Mouse (Mus musculus) adipocyte (in vitro differentiated cells): ENCODE measurements around the gene Xpo5.

Experiments used
- DNase-seq: peaks from one replicate; pipeline ENCODE4 v3.0.0-alpha.2; 2016; ENCODE audit warnings: low spot score

Xpo5 gene

DNA sequence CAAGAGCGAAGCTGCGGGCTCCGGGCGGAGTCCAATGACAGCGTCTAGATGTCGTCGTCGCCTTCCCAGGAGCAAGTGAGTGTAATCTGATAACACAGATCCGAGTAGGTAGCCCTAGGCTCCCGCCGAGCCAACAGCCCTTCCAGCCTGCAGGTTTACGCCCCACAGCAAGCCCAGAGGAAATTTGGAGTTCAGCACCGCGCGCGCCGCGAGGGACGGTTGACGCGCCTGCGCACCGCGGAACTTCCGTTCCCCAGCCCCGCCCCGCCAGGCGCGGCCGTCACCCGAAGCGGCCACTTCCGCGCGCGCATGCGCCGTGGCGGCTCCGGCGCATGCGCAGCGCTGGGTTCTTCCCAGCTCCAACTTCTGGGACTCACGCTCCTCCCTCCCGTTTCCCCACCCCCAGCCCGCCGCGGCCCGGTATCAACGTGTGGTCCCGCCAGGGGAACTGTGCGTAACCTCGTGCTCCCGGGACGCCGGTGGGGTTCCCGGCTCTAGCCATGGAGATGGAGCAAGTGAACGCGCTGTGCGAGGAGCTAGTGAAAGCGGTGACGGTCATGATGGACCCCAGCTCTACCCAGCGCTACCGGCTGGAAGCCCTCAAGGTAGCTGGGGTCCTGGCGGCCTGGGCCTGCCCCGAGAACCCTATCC lies at the start of gene Xpo5, which contains the start of gene Polh:
Xpo5 (plus strand) TSS at position 362 of the 651 bp plus-strand sequence.
Polh (minus strand) TSS at position 225 of the 651 bp plus-strand sequence.
- DNase-seq, result peak; percentile 94

DNA sequence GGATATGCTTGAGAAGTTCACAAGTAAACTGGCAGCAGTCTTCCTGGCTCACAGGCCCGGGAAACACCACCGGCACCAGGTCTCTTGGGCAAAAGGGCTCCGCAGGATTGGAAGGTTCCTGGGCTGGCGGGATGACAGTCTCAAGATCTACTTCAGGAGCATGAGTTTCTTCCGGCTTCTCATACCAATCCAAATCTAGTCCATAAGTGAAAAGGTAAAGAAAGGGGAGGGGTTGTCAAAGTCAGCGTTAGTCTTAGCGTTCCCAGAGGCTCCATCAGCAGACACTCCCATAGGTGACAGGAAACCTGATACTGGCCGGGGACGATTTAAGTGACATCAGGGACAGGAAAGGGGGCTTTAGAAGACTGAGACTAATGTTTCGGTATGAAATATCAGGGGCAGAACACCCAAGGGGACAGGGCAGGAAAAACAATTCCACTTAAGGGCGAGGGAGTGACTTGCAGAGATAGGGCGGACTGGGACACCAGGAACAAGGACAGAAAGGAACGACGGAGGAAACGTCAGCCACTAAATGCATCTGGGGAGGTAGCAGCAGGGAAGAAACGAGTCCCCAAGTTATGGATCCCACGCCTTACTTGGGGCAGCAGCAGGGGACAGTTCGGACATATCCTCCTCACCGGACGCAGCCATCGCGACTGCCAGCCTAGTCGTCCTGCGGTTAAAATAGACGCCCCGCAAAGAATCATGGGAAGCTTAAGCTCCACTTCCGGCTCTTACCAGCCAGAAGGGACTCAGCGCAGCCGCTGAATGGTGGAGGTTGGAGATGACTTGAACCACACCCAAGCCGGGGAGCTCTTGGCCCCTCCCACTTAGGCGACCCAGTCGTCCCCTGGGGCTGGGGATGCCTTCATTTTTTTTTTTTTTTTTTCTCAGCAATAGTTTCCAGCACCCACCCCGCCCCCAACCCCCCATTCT lies 49.5 kb upstream of the Xpo5 start, which contains the start of gene Mad2l1bp:
Mad2l1bp (minus strand) TSS at position 707 of the 936 bp plus-strand sequence.
- peak; percentile 90 for DNase-seq

DNA sequence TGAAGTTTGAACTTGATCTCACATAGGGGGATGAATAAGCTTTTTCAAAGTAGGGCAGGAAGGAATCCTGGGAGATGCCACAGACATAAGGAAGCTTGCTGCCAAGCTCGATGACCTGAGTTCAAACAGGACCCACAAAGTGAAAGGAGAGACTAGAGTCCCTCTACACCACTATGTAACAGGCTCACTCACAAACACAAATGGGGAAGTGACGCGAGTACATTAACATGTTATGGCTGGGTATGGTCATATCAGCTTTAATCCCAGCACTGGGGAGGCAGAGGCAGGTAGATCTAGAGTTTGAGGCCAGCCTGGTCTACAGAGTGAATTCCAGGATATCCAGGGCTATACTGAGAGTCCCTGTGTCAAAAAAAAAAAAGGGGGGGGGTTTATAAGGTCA lies 48.2 kb upstream of the Xpo5 start:
- no peak for DNase-seq

DNA sequence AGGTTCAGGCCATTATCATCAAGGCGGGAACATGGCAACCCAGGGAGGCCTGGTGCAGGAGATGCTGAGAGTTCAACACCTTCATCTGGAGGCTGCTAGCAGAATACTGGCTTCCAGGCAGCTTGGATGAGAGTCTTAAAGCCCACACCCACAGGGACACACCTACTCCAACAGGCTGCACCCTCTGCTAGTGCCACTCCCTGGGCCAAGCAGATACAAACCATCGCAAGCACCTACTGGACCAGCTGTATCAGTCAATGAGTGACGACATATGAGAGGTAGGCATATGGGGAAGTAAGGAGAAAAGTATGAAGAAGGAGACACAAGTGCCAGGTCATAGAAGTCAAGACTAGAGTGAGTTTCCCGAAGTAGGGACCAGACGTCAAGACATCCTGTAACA lies 45.9 kb upstream of the Xpo5 start:
- no peak for DNase-seq

DNA sequence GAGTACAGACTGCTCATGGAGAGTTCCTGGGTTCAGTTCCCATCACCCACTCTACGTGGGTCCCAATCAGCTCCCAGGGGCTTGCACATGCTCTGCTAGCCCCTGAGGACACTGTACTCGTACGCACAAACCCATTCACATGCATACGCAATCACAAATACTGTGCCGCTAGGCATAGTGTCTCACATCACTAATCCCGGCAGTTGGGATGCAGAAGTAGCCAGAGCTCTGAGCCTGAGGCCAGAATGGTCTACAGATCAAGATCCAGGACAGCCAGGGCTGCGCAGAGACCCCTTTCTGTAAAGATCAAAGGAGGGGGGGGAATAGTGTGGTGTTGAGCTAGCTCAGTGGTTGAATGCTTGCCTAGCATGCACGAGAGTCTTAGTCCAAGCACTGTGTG lies 45.5 kb upstream of the Xpo5 start:
- no peak for DNase-seq

DNA sequence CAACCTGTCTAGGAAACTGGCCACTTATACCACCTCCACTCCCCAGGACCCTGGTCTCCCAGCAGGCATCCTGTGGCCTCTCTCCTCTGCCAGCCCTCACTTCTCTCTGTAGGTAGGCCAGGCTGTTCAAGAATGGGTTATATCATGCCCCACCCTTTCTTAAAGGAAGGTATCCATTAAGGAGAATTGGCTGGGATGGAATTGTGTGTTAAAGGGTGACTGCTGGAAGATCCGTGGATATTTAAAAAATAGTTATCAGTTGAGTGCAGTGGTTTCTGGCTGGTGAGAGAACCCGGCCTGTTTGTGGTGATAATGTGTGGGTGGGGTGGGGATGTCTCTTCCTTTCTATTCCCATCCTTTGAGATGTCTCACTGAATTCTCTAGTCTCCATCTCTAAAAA lies 43.3 kb upstream of the Xpo5 start:
- no peak for DNase-seq

DNA sequence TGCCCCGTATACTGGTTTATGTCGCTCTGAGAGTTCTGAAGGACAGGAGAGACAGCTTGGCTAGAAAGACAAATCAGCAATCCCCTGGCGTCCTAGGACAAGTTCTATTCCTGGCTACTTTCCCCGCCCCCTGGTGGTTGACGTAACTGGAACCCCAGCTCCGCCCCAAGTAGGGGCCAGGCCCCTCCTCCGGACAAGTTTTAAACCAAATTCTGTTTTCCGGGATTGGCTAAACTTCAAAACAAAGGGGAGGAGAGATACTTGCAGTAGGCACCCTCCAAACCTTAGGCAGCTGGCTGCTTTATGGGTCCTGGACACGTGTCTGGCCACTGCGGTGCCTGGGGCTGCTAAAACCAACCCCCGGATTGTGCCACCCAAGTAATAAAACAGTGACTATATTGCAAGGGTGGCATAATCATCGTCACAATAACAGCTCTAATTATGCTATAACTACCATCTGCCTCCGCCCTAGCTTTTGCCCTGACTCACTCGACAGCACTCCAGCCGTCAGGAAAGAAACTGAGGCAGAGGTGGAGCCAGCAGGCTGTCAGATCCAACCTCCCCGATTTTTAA lies 42.4 kb upstream of the Xpo5 start:
- peak; percentile 98 for DNase-seq

DNA sequence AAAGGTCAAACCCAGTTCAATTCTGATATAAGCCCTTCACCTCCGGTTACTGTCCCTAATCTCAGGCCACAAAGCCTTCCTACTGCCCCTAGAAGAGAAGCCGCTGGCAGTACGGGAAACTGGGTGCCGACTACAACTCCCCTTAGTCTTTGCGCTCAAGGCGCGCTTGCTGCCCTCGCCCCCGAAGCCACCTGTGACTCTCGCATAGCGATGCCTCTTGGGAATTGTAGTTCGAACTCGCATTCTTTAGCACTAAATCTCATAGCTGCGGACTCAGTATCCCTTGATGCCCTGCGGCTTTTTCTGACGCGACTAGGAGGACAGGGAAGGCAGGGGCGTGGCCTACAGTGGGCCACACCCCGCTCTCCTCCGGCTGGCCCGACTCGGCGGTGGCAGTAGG lies 41.9 kb upstream of the Xpo5 start, which contains the start of gene Gtpbp2:
Gtpbp2 (plus strand) TSS at position 347 of the 400 bp plus-strand sequence.
- peak; percentile 99 for DNase-seq

DNA sequence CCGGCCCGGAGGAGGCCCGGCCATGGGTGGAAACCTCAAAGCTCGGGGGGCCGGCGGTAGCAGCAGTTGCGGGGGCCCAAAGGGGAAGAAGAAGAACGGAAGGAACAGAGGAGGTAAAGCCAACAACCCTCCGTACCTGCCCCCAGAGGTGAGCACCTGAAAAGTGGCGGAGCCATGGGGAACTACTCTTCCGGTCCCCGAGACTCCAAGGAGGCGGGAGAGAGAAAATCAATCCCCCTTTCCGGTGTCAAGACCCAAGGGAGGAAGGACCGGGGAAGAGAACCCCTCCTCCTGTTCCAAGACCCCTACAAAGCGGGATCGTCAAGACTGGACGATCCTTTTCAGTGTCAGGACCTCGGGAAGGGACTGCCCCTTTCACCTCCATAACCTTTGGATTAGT lies 41.4 kb upstream of the Xpo5 start:
- DNase-seq, result peak; percentile 41

DNA sequence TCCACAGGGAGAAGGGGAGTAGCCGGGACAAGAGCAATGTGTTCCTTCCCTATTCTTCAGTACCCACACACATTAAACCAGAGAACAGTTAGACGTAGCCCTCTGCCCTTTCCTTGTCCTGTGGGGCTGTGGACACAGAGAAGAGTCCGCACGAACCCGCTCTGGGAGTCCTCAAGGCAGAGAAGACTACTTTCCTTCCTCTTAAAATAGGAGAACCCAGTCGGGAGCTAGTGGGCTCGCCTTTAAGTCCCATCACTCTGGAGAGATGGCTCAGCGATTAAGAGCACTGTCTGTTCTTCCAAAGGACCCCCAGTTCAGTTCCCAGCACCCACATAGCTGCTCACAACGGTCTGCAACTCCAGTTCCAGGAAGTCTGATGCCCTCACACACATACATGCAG lies 40.9 kb upstream of the Xpo5 start:
- DNase-seq, result no peak

DNA sequence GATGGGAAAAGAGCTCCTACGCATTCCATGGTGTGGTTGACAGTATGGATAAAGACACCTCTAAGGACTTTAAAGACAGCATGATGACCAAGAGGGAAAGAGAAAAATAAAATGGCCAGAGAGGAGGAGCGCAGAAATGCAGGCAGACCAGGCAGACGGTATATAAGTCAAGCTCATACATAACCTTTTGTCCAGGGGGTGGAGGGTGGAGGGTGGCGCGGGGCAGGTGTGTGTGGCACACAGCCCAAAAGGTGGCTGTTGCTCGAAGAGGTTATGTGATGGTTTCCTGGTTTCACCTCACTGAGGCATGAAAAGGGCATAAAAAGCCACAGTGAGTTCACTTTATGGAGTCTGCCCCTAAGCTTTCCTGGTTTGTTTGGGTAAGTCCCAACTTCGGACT lies 40.0 kb upstream of the Xpo5 start:
- DNase-seq, result no peak

DNA sequence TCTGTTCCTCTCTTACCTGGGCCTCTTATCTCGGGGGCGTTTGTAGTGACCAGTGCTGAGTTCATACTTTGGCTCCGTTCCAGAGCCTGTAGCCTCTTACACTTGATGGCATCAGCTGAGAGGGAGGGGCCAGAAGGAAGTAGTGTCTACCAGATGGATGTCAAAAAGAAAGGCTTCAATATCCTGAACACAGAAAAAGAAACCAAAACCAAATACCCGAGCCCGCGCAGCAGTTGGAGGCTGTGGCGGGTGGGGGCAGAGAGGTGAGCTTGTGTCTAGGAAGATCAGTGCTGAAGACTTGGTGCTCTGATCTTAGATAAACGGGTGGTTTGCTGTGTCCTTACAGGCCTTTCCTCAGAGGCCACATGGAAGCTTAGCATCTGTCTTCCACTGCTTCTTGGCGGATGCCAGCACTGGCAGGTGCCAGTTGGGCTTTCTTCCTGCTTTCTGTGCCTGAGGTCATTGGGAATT lies 39.6 kb upstream of the Xpo5 start:
- DNase-seq, result no peak

DNA sequence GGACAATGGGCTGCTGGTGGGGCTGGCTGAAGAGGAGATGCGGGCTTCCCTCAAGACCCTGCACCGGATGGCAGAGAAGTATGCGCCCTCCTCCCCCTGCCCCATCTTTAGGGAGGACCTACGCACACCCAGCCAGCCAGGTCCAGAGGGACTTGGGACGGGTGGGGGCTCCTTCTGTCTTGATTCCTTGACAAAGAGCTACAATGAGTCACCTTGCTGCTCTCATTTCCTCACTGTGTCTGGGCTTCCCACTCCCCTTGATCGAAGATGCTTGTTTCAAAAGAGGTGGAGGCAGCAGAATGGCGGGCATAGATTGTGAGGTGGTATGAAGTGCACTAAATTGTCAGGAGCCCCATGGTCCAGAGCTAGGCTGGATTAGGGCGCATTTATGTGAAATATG lies 38.3 kb upstream of the Xpo5 start:
- no peak for DNase-seq

DNA sequence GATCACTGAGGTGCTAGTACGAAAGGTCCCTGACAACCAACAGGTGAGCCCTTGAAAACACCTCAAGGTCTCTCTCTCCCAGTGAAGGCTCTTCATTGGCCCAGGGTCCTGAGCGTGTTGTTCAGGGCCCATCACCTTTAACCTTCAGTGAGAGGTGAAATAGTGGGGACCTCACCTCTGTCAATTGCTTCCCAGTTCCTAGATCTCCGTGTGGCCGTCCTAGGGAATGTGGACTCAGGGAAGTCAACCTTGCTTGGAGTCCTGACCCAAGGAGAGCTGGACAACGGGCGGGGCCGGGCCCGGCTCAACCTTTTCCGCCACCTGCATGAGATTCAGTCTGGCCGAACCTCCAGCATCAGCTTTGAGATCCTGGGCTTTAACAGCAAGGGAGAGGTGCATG lies 37.8 kb upstream of the Xpo5 start:
- no peak for DNase-seq

DNA sequence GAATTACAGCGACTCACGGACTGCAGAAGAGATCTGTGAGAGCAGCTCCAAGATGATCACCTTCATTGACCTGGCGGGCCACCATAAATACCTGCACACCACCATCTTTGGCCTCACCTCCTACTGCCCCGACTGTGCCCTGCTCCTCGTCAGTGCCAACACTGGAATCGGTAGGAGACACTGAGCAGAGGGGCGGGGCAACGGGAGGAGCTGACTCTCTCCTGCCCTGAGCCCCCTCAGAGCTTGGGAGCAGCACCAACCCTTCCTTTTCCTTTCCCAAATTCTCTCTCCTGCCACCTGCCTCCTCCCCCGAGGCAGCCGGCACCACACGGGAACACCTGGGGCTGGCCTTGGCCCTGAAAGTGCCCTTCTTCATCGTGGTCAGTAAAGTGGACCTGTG lies 37.1 kb upstream of the Xpo5 start:
- DNase-seq, result no peak

DNA sequence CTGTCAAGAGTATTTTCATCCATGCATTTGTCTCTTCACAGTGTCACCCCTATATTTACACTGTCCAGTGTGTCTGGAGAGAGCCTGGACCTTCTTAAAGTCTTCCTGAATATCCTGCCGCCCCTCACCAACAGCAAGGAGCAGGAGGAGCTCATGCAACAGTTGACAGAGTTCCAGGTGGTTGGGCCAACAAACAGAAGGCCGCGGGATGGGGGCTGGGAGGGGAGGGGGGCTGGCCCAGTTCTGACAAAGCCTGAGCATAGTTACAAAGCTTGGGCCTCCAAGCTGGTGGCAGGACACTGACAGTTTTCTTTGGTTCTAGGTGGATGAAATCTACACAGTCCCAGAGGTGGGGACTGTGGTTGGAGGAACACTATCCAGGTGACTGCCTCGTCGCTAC lies 36.3 kb upstream of the Xpo5 start:
- DNase-seq, result no peak

DNA sequence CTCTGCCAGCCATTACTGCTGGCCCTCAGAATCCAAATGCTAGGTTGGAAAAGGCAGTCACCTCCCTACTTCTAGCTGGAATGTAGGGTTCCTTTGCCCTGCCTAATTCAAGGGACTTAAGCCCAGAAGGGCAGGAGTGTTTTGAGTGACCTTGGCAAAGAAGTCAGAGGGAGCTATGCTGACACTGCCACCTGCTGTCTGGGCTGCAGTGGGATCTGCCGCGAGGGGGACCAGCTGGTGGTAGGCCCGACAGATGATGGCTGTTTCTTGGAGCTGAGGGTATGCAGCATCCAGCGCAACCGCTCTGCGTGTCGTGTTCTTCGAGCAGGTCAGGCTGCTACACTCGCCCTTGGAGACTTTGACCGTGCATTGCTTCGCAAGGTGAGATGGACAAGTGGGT lies 35.6 kb upstream of the Xpo5 start:
- no peak for DNase-seq

DNA sequence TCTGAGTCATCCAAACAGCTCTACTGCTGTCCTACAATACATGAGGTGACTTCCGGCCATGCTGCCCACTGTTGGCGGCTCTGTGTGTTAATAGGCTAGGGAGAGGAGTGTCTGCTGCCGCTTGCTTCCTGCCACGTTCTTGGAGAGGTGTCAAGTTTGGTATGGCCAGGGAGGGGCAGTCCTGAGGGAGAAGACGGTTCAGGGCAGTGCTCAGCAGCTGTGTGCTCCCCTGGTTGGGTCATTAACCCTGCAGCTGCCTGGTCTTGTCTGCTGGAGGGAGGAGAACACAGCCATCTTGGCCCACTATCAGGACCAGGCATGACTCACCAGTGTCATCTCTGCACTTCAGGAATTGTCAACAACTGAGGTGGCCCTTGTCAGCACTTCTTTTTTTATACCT lies 34.3 kb upstream of the Xpo5 start:
- peak; percentile 50 for DNase-seq

DNA sequence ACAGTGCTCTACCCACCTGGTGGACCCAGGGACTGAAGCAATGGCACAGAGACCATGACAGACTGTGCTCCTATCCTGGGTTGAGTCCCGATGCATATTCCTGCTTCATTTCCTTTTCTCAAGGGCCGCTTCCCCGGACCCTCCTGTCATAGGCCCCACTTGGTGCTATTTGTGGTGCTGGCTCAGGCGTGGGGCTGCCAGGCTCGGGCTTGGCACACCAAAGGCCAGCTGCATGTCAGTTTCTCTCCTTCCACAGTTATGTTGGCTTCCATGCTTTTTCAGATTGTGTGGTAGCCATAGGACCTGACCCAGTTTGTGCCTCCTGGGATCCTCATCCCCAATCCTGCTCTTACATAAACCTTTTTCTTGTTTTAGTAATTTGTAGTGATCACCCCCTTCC lies 33.8 kb upstream of the Xpo5 start:
- no peak for DNase-seq

DNA sequence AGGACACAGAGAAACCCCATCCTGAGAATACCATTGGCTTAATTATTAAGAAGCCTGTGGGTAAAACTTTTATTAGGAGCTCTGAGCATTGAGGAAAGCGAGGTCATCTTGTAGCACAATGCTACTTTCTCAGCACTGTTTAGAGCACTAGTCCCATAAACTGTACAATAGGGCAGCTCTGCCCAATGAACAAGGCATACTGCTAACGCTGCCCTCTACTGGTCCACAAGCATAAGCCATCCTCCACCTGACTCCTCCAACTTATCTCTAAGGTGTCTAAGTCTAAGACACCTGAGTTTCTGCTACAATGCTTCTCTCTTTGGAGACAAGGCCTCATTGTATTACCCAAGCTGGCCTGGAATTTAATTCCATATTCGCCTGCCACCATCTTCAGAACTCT lies 32.0 kb upstream of the Xpo5 start:
- DNase-seq, result peak; percentile 67

DNA sequence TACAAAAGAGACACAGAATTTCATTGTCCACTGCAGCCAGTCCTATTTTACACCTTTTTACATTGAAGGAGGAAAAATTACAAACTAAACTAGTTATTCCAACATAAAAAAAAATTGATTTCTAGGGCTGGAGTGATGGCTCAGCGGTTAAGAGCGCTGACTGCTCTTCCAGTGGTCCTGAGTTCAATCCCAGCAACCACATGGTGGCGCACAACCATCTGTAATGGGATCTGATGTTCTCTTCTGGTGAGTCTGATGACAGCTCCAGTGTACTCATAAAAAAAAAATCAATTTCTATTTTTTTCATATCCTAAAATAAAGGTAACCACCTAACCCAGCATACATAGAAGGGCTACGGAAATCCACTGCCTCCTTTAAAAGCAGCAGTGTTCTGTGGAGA lies 20.3 kb upstream of the Xpo5 start:
- no peak for DNase-seq

DNA sequence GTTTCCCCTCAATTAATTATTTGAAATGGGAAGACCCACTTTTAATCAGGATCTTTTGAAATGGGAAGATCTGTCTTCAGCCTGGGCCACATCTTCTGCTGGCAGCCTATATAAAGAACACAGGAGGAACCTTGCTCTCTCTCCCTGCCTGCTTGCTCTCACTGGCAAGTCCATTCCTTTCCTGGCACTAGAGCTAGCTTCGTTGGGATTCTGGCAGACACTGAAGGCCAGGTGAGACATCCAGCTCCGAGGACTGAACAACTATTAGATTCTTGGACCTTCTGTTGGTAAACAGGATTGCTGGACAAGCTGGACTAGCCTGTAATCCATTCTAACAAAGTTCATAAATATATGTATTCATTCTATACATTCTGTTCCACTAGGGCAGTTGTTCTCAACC lies 13.8 kb upstream of the Xpo5 start:
- DNase-seq, result no peak

DNA sequence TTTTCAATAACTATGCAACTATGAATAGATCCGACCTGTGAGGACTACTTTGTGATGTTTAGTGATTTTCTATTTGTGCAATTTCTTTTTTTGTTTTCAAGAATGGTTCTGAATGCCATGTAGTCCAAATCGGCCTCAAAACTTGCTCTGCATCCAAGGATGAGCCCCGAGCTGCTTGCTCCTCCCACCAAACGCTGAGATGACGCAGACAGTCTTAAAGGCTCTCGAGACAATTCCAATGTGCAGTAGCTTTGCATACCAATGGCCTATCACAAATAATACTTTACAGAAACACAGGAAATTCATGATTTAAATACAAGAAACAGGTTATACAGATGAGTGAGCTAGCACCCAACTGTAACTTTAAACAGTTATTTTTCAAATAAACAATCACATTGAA lies 1.4 kb upstream of the Xpo5 start:
- no peak for DNase-seq
